Mouse (Mus musculus): ENCODE results near the gene Chp2. TPM values are rescaled to one million over a fixed set of nuclear protein-coding genes. Genes with fewer than 3 reads are reported as not detected.

Chp2 gene
- polyA plus RNA-seq, 1 experiment from 2014 or later = 0.75 TPM

DNA sequence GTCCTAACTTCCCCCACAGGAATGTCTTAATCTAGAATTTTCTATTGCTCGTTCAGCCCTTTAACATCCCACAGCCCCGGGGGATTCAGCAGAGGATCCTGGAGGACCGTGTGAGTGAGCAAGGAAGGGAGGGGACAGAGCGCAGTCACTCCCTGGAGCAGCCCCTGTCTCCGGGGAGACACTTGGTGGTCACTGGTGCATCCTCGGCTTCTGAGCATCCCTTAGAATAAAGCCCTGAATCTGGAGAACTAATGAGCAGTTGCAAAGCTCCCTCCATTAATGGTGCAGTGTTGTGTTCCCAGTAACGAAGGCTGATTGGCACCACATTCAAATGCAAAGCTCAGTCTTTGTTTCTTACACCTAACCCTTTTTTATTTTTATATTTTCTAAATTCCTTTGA is 24.9 kb downstream of the Chp2 start:
- Histone ChIP-seq H3K9me3 (replicated peaks) (no peaks in the 10 kb centered on the region), H3K36me3 (no peaks in the 10 kb centered on the region), H3K4me3 (replicated peaks) (no peak overlapping the region), H3K4me1 (no peaks in the 10 kb centered on the region), H3K4me2 (no peak overlapping the region), H3K9ac (no peak overlapping the region), H3K27me3 (no peaks in the 10 kb centered on the region), H3K27ac (no peak overlapping the region)
- ATAC-seq (replicated peaks; ENCODE audit: low FRiP score) = no peak
- WGBS = 50% methylated on average over 7 of the region's 7 CpGs

DNA sequence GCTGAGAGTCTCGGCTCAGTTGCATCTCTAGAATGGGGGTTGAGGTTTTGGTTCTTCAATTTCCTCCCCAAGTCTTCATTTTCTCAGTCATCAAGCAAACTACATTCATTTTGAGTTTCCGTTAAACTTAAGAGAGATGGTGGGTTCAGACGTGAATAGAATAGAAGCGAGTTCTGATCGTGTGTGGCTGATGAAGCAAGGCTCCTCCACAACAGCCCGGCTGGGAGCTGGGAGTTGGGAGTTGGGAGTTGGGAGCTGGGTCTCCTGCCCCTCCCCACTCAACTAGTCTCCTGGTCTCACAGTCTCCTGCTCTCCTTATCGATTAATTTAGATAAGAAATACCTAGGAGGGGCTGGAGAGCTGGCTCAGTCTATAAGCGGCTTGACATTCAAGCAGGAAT is 25.3 kb downstream of the Chp2 start:
- 79% methylated on average over 8 of the region's 8 CpGs for WGBS
- H3K27me3 ChIP-seq = no peaks in the 10 kb centered on the region
- H3K4me3 ChIP-seq (replicated peaks) = no peak overlapping the region
- H3K36me3 ChIP-seq = no peaks in the 10 kb centered on the region
- no peaks in the 10 kb centered on the region for H3K9me3 ChIP-seq (replicated peaks)
- no peak overlapping the region for H3K27ac ChIP-seq
- ATAC-seq (replicated peaks; ENCODE audit: low FRiP score) = no peak
- no peak overlapping the region for H3K4me2 ChIP-seq
- H3K4me1 ChIP-seq = no peaks in the 10 kb centered on the region
- H3K9ac ChIP-seq = no peak overlapping the region

DNA sequence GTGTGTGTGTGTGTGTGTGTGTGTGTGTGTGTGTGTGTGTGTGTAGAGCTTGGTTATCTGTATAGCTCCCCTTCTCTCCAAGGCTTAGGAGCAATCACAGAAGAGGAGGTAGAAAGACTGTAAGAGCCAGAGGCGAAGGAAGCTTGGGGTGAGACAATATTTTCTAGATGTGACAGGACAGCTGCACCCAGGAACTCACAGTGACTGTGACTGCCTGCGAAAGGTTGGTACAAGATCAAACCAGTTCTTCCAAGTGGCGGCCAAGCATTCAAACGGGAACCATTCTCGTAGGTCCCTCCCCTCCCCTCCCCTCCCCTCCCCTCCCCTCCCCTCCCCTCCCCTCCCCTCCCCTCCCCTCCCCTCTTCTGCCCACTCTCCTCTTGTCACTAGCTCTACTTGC is 26.7 kb downstream of the Chp2 start:
- no peaks in the 10 kb centered on the region for H3K4me1 ChIP-seq
- H3K9ac ChIP-seq = no peak overlapping the region
- no peaks in the 10 kb centered on the region for H3K9me3 ChIP-seq (replicated peaks)
- no peak overlapping the region for H3K27ac ChIP-seq
- no peaks in the 10 kb centered on the region for H3K27me3 ChIP-seq
- WGBS = 68% methylated on average over 5 of the region's 5 CpGs
- no peak for ATAC-seq (replicated peaks; ENCODE audit: low FRiP score)
- H3K36me3 ChIP-seq = no peaks in the 10 kb centered on the region
- H3K4me2 ChIP-seq = no peak overlapping the region
- no peak overlapping the region for H3K4me3 ChIP-seq (replicated peaks)

DNA sequence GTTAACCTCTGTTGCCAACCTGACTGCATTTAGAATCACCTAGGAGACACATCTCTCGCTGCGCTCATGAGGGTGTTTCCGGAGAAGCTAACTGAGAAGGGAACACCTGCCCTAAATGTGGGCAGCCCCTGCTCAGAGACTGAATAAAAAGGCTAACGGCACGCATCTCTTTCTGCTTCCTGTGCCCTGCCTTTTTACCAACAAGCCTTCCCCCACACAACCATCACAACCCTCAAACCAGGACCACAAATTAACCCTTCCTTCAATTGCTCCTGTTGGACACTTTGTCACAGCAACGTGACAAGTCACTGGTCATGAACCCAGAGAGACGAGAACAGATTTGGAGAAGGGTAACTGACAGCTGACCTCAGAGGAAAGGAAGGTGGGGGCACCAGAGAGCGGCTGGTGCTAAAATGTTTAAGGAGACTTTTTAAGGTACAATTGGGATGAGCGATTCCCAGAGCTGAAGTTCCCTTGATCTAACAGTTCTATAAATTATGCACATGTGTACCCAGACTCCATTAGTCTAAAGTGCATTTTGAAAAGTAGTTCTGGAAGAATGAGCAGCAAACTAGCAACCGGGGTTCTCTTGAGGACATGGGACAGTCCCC is 28.1 kb downstream of the Chp2 start:
- H3K4me1 ChIP-seq = 0 out of 2 replicates have a peak, but pooled peaks cover 4% of the 10 kb centered on the region
- no peak overlapping the region for H3K9ac ChIP-seq
- H3K9me3 ChIP-seq (replicated peaks) = no peaks in the 10 kb centered on the region
- no peak overlapping the region for H3K4me2 ChIP-seq
- H3K27ac ChIP-seq = no peak overlapping the region
- H3K27me3 ChIP-seq = no peaks in the 10 kb centered on the region
- no peak overlapping the region for H3K4me3 ChIP-seq (replicated peaks)
- WGBS = 73% methylated on average over 10 of the region's 10 CpGs
- ATAC-seq (replicated peaks; ENCODE audit: low FRiP score) = no peak
- H3K36me3 ChIP-seq = no peaks in the 10 kb centered on the region

DNA sequence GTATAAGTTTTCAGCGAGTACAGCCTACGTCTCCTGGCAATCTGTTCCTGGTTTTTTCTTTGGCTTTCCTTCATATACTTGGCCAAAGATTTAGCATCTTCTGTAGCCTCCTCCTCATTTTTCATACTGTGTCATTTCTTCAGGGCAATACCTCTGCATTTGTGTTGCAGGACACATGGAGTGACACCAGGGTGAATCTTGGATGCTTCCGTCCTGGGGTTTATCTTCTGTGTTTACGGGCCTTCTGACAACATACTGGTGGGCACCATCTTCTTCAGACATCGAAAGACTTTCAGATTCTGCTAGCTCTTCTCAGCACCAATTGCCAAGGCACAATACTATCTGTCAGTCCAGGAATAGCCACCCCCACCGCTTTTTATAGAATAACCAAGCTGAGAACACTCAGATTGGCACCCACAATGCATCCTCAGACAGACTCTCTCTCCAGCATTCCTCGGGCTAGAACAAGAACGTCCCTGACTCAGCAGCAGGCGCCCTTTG is 30.1 kb downstream of the Chp2 start:
- ATAC-seq (replicated peaks; ENCODE audit: low FRiP score) = no peak
- WGBS = 86% methylated on average over 9 of the region's 9 CpGs
- 0 out of 2 replicates have a peak, but pooled peaks cover 4% of the 10 kb centered on the region for H3K4me1 ChIP-seq

DNA sequence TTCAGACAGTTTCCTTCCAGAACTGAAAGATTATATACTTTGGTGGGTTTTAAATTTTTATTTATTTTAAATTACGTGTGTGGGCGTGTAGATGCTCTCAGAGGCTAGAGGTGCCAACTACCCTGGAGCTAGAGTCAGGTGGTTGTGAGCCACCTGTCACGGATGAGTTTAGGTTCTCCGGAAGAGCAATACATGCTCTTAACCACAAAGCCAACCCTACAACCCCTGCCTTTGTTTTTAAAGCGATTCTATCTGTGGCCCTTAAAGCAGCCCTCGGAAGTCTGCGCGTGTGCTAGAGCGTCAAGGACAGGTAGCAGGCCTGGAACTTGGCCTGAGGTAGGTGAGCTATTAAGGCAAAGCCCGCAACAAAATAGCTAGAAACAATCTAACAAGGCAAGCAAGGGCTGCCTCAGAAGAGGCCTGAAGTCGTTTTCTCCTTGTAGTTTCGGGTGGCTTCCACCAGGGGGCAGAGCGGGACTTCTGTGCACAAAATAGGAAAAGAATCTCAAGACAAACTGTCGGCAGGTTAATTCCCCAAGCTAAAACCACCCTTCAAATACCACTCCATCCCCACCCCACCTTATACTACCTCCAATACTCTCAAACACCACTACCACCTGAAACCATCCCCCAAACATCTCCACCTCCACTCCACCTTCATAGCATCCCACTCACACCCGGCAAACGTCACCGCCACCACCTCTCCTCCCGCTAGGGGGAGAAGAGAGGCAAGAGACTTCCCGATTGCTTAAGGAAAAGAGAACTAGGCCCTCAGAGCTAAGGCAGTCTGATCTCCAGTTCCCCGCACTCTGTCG is 32.1 kb downstream of the Chp2 start:
- H3K9ac ChIP-seq = no peak overlapping the region

More for the DNA sequence above, 30.1 kb downstream of the Chp2 start:
- Histone ChIP-seq H3K4me2 (no peak overlapping the region), H3K9me3 (replicated peaks) (no peaks in the 10 kb centered on the region), H3K27me3 (no peaks in the 10 kb centered on the region), H3K4me3 (replicated peaks) (no peak overlapping the region), H3K27ac (no peak overlapping the region), H3K9ac (no peak overlapping the region), H3K36me3 (no peaks in the 10 kb centered on the region)

DNA sequence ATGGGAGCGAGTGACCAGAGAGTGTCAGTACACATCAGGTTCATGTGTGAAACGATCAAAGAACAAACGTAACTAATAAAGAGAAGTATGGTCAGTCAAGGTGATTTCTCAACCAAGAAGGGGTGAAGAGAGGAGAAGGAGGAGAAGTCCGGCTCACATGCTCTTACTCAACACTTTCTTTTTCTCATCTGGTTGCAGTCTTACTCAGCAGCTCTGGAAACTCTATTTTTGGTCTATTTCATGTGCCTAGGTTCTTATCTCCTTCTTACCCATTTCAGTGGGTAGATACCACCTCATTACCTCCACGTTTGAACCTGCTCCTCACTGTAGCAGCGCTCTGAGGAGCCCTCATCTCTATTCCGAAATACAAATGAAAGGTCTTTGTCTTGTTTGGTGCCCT is 37.4 kb downstream of the Chp2 start:
- H3K27me3 ChIP-seq = 0 out of 2 replicates have a peak, but pooled peaks cover 2% of the 10 kb centered on the region
- WGBS = 72% methylated on average over 7 of the region's 7 CpGs

More for the DNA sequence above, 32.1 kb downstream of the Chp2 start:
- no peak overlapping the region for H3K27ac ChIP-seq
- no peak overlapping the region for H3K4me3 ChIP-seq (replicated peaks)
- 30% methylated on average over 21 of the region's 21 CpGs for WGBS
- no peaks in the 10 kb centered on the region for H3K9me3 ChIP-seq (replicated peaks)
- 0 out of 2 replicates have a peak, but pooled peaks cover 4% of the 10 kb centered on the region for H3K4me1 ChIP-seq
- peak overlapping the region; percentile 39; the same call in 1 of the 2 replicates for H3K4me2 ChIP-seq
- H3K36me3 ChIP-seq = no peaks in the 10 kb centered on the region
- ATAC-seq (replicated peaks; ENCODE audit: low FRiP score) = peak; percentile 62
- no peaks in the 10 kb centered on the region for H3K27me3 ChIP-seq

DNA sequence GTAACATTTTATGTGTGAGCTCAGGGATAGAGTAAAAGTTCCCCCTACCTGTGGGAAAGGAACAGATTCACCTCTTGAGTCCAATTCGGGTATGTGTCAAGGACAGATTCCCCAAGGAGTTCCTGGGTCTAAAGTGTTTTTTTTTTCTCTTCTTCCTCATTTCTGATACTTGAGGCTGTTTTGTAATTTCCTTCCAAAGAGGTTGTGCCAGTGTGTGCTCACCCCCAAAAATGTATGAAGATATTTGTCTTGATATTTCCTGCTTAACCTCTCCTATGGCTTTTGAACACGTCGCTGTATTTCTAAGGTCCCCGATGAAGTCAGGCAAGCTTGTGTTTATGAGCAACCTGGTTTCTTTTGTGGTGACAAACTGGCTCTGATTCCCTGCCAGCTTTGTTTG is 39.2 kb downstream of the Chp2 start:
- no peak overlapping the region for H3K4me3 ChIP-seq (replicated peaks)
- ATAC-seq (replicated peaks; ENCODE audit: low FRiP score) = no peak
- H3K27ac ChIP-seq = no peak overlapping the region
- 79% methylated on average over 4 of the region's 4 CpGs for WGBS
- no peaks in the 10 kb centered on the region for H3K9me3 ChIP-seq (replicated peaks)
- H3K9ac ChIP-seq = no peak overlapping the region
- no peaks in the 10 kb centered on the region for H3K4me1 ChIP-seq
- no peaks in the 10 kb centered on the region for H3K36me3 ChIP-seq
- 0 out of 2 replicates have a peak, but pooled peaks cover 2% of the 10 kb centered on the region for H3K27me3 ChIP-seq
- no peak overlapping the region for H3K4me2 ChIP-seq

More for the DNA sequence above, 37.4 kb downstream of the Chp2 start:
- Histone ChIP-seq H3K4me3 (replicated peaks) (no peak overlapping the region), H3K9me3 (replicated peaks) (no peaks in the 10 kb centered on the region), H3K36me3 (no peaks in the 10 kb centered on the region), H3K27ac (no peak overlapping the region), H3K4me1 (no peaks in the 10 kb centered on the region), H3K4me2 (no peak overlapping the region), H3K9ac (no peak overlapping the region)
- no peak for ATAC-seq (replicated peaks; ENCODE audit: low FRiP score)

DNA sequence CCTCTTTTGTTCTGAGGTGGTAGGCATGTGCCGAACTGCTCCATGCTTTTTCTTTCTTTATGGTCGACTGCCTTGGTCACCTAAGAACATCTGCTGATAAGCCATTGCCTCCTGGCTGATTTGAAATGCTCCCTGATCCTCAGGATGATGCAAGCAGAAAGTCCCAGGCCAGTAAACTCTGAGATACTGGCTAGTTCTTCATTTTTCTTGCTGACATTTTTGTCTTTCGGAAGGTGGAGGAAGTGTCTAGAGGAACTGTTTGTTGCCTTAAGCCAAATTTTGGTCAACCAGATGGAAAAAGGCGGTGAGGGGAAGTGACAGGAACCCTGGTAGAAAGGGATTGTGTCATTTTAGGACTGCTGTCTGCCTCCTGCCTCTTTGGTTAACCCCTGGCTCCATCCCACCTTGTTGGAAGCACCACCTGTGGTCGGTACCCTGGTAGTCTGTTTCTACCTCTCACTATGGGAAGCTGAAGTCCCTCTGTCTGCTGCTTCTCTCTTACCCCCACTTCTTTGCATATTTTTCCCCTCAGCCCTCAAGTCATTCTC is 40.8 kb downstream of the Chp2 start:
- no peak overlapping the region for H3K4me2 ChIP-seq
- 83% methylated on average over 5 of the region's 5 CpGs for WGBS
- 0 out of 2 replicates have a peak, but pooled peaks cover 2% of the 10 kb centered on the region for H3K27me3 ChIP-seq
- no peaks in the 10 kb centered on the region for H3K4me1 ChIP-seq
- no peak overlapping the region for H3K27ac ChIP-seq
- no peaks in the 10 kb centered on the region for H3K36me3 ChIP-seq
- no peaks in the 10 kb centered on the region for H3K9me3 ChIP-seq (replicated peaks)
- no peak overlapping the region for H3K9ac ChIP-seq
- no peak for ATAC-seq (replicated peaks; ENCODE audit: low FRiP score)
- no peak overlapping the region for H3K4me3 ChIP-seq (replicated peaks)

DNA sequence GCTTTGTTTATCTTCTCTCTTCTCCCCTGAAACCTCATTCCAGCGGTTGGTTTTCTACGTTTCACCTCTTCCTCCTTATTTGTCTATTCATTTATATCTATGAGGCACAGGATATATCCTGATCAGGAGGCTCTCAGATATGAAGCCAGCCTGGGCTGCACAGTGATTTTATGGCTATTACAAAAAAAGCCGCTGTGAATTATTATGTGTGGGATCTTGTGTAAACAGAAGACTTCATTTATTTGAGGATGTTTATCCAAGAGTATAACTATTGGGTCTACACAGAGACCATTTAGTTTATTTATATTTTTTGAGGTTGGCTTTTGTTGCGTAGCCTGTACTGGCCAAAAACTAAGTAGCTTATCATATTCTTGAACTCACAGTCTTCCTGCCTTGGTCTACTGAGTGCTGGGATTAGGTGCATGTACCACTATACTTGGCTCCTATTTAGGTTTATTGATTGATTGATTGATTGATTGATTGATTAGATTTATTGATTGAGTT is 49.7 kb downstream of the Chp2 start:
- no peaks in the 10 kb centered on the region for H3K9me3 ChIP-seq (replicated peaks)
- H3K27ac ChIP-seq = no peak overlapping the region
- no peak overlapping the region for H3K4me2 ChIP-seq
- H3K4me3 ChIP-seq (replicated peaks) = no peak overlapping the region
- H3K36me3 ChIP-seq = no peaks in the 10 kb centered on the region
- no peak for ATAC-seq (replicated peaks; ENCODE audit: low FRiP score)
- no peaks in the 10 kb centered on the region for H3K4me1 ChIP-seq
- no peak overlapping the region for H3K9ac ChIP-seq
- WGBS = 70% methylated on average over 4 of the region's 4 CpGs
- no peaks in the 10 kb centered on the region for H3K27me3 ChIP-seq

DNA sequence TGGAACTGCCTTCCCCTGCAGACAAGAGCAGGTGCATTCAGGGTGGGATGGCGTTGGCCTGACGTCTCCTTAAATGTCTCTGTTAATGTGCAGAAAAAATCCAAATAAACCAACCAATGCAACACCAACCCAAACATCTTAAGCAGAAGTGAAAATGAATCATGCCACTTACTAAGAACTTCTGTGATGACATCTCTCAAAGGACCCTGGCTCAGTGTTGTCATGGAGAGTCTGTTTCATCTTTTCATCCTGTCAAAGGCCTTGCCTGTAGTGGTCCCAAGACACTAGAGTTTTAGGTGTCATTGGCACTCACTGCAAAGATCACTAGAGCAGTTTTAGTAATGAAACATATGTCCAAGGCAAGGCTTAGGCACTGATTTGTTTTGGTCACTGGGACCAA is 53.0 kb downstream of the Chp2 start:
- no peaks in the 10 kb centered on the region for H3K4me1 ChIP-seq
- ATAC-seq (replicated peaks; ENCODE audit: low FRiP score) = no peak
- WGBS = 90% methylated on average over 2 of the region's 2 CpGs

More for the DNA sequence above, 53.0 kb downstream of the Chp2 start:
- Histone ChIP-seq H3K27me3 (no peaks in the 10 kb centered on the region), H3K9me3 (replicated peaks) (no peaks in the 10 kb centered on the region), H3K27ac (no peak overlapping the region), H3K4me2 (no peak overlapping the region), H3K36me3 (no peaks in the 10 kb centered on the region), H3K4me3 (replicated peaks) (no peak overlapping the region), H3K9ac (no peak overlapping the region)

Measured in kidney, embryonic 15.5 days (tissue).